Mouse (Mus musculus) layer of hippocampus, adult 11-12 months (tissue): ENCODE data around the gene Repin1.
A peak's percentile ranks its signal among the peaks of the same experiment; 100 is the strongest.

ENCODE experiments used
- DNase-seq: peaks from one replicate; pipeline ENCODE4 v3.0.0; 2022; ENCODE audit warnings: low spot score

The Repin1 gene

DNA sequence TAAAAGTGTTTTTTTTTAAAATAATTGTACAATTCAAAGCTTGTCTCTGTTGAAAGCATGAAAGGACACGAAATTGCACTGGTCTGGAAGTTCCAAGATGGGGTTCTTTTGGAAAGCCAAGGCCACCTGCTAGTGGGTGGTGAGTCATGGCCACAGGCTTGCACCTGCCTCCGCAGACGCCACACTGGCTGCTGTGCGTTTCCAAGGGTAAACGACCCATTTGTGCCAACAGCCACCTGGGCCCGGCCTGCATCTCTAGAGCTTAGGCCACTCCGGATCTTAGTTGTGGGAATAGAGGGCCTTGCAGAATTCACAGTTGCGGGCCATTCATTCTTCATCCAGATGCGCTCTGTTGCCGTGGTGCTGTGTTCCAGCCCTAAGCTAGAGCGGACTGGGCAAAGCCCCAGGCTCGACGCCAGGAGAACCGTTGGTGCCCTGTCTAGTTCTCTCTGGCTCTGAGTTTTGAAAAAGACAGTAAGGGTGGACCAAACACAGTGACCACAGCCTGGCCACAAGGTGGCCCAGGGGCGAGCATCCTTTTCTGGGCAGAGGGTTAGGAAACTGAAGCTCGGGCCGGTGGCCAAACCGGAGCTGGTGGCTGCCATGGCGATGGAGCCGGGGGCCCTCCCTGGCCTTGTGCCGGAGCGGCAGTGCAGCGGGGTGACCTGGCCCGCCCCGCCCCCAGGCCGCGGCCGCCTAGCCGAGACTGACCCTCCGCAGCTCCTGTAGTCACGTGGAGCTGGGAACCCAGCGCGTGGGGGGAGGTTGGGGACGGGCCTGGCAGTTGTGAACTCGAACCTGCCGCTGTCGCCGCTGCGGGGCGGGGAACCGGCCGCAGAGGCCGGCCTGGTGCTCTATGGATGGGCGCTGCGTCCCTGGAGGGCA lies at the start of gene Repin1, which contains the start of gene Gm44965:
Repin1 (plus strand) TSS at position 726 of the 885 bp plus-strand sequence.
Gm44965 (plus strand) TSS at position 784 of the 885 bp plus-strand sequence.
- DNase-seq = peak; percentile 92

DNA sequence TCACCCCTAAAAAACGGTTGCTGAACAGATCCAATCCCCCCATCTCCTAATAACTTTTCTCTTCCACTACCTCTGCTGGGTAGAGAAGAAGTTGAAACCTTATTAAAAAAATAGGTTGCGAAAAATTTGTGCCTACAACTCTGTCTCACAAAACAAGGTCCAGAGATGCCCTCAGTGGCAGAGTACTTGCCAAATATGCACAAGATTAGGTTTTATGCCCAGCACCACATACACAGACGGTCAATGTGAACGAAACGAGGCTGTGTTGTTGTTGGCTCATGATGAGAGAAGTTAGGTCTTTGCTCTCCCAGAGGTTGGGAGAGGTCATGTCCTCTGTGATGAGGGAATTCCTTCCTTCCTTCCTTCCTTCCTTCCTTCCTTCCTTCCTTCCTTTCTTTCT lies 48.4 kb upstream of the Repin1 start:
- no peak for DNase-seq

DNA sequence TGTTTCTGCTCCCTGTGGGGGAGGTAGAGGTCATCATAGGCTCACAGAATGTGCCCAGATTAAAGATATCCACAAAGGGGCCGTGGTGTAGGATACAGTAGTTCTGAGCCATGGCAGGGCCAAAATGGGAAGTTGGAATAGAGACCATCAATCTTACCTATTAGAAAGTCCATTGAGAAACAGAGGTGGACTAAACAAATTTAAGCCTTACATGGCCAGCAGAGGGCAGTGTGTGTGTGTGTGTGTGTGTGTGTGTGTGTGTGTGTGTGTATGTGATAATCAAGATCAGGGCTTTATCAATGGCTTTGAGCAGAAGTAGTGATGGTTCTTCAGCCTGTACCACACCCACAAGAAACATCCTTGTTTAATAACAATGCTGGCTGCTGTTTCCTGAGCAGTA lies 47.4 kb upstream of the Repin1 start:
- no peak for DNase-seq

DNA sequence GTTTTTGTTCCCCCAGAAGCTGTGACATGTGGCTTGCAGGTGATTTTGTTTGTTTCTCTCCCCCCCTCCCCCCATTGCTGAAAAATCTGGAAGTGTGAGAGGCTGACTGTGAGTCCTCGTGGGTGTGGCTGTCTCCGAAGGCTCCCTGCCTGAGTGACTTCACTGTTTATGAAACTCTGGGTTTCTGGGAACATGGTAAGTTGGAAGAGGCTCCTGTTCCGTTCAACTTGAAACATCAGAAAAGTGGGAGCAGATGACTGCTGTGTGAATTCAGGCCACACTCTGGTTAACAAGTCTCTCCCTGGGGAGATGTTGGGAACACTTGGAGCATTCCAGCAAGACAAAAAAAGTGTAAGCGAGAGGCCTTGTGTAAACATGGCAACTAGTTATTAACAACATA lies 46.8 kb upstream of the Repin1 start:
- DNase-seq = no peak

DNA sequence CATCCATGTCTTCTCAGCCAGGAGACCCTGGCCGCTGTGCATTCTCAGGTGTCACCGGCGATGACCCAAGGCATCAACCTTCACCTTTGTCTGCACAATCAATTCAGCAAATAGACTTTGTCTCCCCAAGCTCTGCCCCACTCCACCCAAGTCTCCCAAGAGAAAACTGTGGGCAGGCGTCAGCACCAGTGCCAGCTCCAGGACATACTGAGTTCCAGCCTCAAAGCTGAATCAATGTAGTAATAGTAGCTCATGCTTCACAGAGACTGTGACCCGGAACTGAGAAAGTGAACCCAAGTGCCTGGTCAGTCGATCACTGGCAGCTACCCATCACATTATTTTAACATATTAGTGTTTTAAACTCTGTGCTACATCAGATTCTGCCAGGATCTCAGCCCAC lies 45.4 kb upstream of the Repin1 start:
- DNase-seq = no peak

DNA sequence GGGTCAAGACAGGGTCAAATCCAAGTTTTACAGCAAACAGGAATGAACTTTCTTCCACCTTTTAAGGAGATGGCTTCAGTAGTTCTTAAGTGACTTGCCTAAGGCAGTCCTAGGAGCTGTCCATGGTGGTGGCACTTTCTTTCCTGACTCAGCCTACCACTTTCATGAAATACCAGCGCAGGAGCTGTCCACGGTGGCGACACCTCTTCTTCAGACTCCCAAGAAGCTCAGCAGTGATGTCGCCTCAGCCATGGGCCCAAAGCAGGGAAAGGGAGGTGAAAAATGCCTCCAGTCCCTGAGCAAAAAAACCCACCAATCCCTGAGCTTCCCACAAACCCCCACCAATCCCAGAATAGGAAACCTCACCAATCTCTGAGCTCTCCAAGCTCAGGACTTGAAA lies 40.8 kb upstream of the Repin1 start:
- no peak for DNase-seq

DNA sequence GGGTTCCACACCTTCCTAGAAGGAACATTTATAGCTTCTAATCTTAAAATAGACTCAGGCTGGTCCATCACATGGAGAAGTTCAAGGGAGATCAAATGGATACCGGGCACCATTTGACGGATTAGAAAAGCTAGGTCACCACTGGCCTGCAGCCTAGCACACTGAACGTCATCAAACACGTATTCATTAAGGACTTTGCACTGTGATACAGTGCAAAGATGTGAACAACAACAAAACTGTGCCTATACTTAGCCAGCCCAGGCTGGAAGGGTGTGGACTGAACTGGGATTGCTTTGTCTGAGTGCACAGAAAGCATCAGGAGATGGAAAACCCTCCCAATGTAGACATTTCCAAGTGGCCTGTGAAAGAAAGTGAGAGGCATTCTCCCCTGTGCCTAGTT lies 39.9 kb upstream of the Repin1 start:
- DNase-seq = no peak

DNA sequence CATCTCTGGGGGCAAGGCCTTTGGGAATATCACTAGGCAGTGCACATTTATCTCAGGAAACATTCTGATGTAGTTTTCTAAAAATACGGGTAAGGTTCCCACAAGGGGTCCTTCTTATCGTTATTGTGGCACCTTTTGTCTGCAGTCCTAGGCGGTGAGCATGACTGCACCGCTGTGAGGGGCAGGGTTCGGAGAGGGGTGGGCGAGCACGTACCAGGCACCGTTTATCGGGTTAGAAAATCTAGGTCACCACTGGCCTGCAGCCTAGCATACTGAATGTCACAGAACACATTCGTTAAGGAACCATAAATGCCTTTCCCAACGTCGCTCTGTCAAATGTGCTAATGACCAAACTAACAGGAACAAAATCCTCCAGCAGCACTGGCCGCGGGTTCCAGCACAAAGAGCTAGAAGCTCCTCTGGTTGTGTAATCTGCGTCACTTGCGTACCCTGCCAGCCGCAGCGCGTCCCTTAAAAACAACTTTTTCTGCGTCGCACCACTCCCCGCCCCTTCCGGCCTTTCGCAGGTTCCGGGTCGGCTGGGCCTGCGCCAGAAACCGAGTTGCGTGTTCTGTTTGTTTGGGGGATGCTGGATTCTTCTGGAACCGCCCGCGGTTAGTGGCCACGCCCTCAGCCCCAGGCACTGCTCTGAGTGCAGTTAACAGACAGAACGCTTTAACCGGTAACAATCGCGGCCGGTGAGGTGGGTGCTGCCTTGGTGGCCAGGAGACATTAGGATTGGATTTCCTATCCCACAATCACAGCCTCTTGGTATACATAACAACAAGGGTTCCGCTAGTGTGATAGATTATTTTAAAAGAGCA lies 39.2 kb upstream of the Repin1 start, which contains the start of gene Lrrc61:
Lrrc61 (plus strand) TSS at position 517 of the 824 bp plus-strand sequence.
- peak; percentile 98 for DNase-seq

DNA sequence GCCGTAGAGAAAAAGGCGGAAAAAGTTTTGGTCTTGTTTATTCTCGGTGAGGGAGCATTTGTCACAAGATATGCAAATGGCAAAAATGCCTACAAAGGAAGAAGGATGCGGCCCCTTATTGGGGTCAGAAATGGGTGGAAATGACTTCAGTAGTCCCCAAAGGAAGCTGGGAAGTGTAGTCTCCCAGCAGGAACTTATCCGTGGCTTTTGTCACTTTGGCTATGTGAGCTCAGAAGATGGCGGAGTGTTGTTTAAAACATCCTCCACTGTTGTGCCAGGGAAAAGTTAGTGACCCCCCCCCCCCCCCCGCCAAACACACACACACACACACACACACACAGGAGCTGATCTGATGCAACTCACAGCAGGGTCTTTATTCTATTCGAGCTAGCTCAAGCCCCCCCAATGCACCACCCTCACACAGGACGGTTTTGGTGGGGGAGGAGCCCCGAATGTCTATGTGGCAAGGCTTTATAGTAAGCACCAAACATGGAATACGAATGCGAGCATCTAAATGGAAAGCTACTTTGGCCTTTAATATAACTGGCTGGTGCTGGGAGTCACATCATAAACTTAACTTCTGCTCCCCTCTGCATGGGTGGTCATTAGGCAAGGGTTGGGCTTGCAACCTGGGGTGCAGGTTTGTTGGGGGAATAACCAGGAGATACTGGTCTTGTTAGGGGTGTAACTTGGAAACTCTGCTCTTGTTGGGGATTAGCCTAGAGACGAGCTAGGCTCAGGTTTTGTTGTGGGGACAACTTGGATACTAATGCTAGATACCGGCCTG lies 38.4 kb upstream of the Repin1 start:
- peak; percentile 76 for DNase-seq

DNA sequence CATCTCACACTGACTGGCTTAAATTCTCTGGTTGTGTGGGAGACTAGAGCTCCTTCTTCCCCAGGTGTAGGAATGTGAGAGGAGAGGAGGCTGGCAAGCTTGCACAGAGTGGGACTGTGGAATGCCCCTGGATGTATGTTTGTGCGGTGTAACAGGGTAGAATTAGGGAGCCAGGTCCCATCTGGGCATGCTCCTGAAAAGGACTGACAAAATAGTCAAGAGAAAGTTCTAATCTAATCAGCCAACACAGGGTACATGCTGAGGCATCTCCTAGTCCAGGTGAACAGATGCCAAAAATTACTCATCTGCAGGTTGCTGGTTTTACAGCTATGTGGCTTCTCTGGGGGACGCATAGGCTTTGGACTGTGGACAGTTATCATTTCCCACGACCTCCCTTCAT lies 37.7 kb upstream of the Repin1 start:
- DNase-seq = no peak

DNA sequence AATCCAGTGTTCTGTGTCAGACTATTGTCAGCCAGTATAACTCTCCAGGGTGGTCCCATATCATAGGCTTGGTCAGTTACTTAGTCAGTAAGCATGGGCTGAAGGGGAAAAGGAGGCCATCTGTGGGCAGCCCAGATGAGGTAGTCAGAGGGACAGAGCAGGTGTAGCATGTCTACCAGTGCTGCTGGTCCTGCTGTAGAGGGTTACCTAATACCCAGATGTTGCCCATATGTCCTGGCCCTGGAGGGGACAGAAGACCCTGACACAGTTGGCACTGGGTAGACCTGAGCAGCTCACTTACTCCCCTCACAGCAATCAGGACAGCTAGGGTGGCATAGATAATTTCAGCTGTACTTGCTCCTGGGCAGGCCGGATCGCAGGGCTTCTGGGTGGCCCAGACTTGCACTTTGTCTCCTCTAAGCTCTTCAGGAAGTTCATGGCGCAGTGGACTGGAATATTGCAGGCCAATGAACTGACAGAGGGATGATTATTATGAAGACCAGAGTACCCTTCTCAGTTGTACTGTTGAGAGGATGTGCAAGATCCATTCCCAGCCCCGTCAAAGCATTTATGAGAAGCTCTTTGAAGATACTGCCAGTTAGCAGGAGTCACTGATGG lies 27.9 kb upstream of the Repin1 start:
- DNase-seq = no peak

DNA sequence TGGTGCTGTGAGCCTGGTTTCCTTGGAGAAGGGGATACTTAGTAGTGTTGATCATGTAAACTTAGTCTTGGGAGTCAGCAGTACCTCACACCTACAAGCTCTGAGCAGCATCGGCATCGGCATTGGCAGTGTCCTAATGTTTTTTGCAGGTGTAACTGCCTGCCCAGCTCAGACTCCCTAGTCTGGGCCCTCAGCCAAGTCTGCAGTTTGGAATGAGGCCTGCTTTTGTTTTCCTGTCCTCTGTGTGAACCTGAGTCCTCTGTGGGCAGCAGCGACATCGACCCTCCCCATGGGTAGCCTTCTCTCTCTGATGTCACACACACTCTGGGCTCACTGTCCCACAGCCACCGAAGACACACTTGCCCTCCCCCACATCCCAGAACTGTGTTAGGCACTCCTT lies 27.4 kb upstream of the Repin1 start:
- no peak for DNase-seq

DNA sequence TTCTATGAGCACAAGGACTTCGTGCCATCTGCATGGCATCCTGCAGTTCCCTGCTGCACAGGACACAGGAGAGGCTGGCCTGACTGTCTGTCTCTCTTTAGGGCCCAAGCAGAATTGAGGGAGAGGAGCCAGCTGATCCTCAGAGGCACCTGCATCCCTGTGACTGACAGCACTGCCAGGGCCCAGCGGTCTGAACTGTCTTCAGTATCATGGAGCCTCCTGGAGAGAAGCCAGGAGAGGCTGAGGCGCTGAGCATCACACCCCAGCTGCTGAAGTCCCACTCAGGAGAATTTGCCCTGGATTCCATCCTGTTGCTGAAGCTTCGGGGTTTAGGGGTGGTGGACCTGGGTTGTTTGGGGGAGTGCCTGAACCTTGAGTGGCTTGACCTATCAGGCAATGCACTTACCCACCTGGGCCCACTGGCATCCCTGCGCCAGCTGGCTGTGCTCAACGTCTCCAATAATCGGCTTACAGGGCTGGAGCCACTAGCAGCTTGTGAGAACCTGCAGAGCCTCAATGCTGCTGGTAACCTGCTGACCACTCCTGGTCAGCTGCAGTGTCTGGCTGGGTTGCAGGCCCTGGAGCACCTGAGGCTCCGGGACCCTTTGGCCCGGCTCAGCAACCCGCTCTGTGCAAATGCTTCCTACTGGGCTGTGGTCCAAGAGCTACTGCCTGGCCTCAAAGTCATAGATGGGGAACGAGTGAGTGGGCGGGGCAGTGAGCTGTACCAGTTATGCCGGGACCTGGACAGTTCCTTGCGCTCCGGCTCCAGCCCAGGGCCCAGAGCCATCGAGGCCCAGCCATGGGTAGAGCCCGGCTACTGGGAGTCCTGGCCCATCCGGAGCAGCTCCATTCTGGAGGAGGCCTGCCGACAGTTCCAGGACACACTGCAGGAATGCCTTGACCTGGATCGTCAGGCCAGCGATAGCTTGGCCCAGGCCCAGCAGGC lies 25.4 kb upstream of the Repin1 start:
- no peak for DNase-seq

DNA sequence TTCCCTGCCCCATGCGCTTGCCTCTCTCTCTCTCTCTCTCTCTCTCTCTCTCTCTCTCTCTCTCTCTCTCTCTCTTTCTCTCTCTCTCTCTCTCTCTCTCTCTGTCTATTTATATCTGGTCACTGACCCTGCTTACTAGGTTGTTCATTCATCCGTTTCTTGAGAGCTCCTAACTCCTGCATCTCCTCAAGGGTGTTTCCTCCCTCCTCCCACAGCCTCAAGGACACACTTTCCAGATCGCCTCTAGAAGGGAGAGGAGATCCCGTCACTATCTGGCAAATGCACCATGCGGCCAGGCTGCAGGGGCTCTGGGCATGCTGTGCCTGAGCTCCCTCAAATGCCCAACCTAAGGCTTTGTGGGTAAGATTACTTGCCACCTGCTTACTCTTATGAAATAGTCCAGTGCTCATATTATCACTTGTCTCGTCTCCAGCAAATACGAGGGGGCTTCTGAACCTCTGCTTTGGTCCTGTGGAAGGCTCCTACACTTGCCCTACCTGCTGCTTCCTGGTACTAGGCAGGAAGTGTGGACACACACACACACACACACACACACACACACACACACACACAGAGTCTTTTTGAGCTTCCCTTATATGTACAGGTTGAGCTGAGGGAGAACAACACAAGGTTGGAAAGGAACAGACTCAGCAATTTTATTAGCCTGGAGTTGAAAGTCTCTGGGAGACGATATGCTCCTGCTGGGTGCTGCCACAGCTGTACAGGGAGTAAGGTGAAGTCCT lies 24.4 kb upstream of the Repin1 start:
- DNase-seq = no peak

DNA sequence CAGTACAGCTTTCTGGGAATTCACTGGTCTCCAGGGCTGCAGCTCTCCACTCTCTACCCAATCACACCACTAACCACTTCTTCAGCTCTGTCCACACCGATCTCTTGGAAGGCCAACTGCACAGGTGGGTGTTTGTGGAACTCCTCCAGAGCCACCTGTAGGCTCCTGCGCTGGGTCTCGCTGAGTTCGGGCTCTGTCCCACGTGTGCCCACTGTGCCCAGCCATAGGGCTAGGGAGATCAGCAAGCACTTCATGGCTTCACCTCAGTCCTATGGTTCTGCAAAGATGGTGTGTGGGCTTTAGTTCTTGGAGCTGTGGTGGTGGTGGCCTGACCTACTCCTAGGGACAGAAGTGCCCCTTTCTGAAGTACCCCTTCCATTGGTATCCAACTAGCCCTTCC lies 21.7 kb upstream of the Repin1 start:
- no peak for DNase-seq

DNA sequence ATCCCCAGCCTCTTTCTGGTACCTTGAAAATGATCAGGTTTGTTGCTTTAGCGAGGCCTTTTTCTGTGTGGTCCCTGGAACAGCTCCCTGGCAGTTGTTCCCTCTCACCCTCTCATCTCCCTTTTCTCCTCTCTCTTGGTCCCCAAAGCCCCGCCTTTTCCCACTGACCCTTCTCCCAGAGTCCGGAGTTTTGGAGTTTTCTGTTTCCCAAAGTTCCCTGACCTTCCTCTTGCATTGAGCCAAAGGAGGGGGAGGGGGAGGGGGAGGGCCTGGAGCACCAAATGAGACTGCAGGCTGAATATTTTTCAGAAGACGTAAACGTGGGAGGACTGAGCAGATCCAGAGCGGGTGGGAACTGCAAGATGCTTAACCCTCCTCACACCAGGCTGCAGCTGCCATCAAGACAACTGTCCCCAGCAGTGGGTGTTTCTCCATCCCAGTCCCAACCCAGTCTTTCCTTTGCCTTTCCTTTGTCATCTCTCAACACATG lies 21.1 kb upstream of the Repin1 start, which contains the start of gene Rarres2:
Rarres2 (minus strand) TSS at position 218 of the 490 bp plus-strand sequence.
- no peak for DNase-seq

DNA sequence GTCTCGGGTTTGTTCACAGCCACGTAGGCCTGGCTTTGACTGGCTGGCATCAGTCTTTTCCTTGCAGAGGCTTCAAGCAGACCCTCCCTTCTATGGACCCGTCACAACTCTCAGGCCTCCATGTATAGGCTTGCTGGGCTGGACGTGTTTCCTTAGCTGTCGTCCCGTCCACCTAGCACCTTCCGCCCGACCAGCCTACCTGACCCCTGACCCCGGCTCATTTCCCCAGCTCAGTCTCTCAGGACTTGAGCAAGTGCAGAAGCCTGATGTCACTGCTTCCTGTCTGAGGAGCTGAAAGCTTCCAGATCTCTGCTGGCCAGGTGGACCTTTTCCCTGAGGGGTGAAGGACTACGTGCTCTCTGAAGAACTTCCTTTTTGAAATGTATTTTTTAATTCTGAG lies 20.4 kb upstream of the Repin1 start:
- no peak for DNase-seq

DNA sequence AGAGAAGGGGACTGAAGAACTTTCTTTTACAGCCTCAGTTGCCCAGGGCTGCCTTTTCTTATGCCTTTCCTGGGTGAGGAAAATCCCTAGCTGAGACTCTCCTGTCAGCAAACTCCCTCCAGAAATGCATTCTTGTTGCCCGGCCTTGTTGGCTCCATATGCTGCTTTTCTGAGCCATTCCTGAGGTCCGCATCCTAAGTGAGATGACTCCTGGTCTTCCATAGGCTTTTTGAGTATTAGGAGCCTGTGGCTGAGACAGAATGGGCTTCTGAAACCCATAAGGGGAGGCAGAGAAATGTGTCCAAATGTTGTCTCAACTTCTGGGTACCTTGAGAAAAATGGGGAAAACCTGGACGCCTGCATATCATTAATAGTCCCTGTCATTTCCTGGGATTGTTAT lies 19.7 kb upstream of the Repin1 start:
- no peak for DNase-seq

DNA sequence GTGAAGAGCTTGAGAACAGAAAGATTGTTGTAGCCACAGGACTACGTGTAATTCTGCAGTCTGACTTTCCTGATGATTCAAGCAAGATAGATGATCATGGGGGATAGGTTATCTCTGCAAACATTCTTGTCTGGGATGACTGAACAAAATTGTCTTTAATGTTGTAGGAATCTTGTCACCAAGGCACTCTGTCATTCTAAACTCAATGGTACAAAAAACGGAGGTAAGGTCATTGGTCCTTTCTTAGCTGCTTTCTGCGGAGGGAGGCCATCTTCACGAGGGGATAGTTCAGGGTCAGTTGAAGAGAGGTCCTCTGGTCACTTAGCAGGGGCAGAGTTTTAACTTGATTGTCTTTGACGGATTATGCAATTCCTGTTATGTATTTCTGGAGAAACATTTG lies 14.9 kb upstream of the Repin1 start:
- no peak for DNase-seq

DNA sequence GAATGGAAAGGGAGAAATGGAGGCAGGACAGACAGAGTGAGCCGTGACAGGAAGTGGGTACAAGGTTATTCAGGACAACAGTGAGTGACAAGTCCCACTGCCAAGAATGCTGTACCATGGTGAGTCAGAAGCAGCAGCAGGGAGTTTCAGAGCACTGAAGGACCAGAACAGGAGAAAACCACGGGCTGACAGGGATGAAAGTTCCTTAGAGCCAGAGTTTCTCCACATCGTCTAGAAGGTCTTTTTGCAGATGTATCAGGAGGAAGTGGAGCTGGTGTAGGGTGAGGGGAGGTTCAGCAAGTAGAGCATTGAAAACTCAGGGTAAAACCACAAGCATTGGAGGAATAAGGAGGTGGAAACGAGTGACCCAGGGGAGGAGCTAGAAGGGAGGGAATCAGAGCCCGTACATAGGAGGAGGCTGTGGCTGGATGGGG lies 14.5 kb upstream of the Repin1 start:
- no peak for DNase-seq
